Mouse (Mus musculus): ENCODE results near the gene Rab3il1. TPM values are rescaled to one million over a fixed set of nuclear protein-coding genes. Genes with fewer than 3 reads are reported as not detected.
"Not testable (repeated sequence)": the region's sequence is repeated elsewhere in the genome, so short reads cannot be mapped to it uniquely, and the experiment has no call there.

The Rab3il1 gene
- total and polyA plus RNA-seq, 2 experiments from 2014 or later, result 17.9 to 27.4 TPM

GRCm38 (mm10) chr19:9966096-9966867 lies 35.2 kb upstream of the Rab3il1 start:
- no peak overlapping the region for H3K4me3 ChIP-seq (ENCODE audit: low read depth, low read length)
- no peaks in the 10 kb centered on the region for H3K36me3 ChIP-seq (replicated peaks; ENCODE audit: control insufficient read depth, insufficient read depth, low read length)
- no peak overlapping the region for H3K9ac ChIP-seq (replicated peaks; ENCODE audit: low read depth, low read length)
- 43% methylated on average over 2 of the region's 2 CpGs for WGBS
- ATAC-seq (ENCODE audit: insufficient read depth, low read depth) (no peak), DNase-seq (ENCODE audit: low spot score) (no peak)
- H3K9me3 ChIP-seq (replicated peaks; ENCODE audit: control insufficient read depth, low read length), result no peaks in the 10 kb centered on the region
- H3K4me2 ChIP-seq (ENCODE audit: low read depth, low read length), result no peak overlapping the region
- no peaks in the 10 kb centered on the region for H3K4me1 ChIP-seq (ENCODE audit: control insufficient read depth, insufficient read depth)
- H3K27ac ChIP-seq (ENCODE audit: low read depth), result no peak overlapping the region
- TF ChIP-seq EP300 (IDR thresholded peaks at IDR 0.05; ENCODE audit: low read depth), result no peak
- TF ChIP-seq CTCF (IDR thresholded peaks at IDR 0.05; ENCODE audit: low read depth), result no peak
- H3K27me3 ChIP-seq (ENCODE audit: control insufficient read depth, insufficient read depth, low read length), result no peaks in the 10 kb centered on the region

- DNase-seq (ENCODE audit: low spot score) (no peak), ATAC-seq (ENCODE audit: insufficient read depth, low read depth) (no peak)
- no peak overlapping the region for H3K27ac ChIP-seq (ENCODE audit: low read depth)
- no peak overlapping the region for H3K4me3 ChIP-seq (ENCODE audit: low read depth, low read length)
- H3K4me1 ChIP-seq (ENCODE audit: control insufficient read depth, insufficient read depth), result no peaks in the 10 kb centered on the region
- no peak overlapping the region for H3K9ac ChIP-seq (replicated peaks; ENCODE audit: low read depth, low read length)
- no peaks in the 10 kb centered on the region for H3K9me3 ChIP-seq (replicated peaks; ENCODE audit: control insufficient read depth, low read length)
- TF ChIP-seq CTCF (IDR thresholded peaks at IDR 0.05; ENCODE audit: low read depth) (no peak), EP300 (IDR thresholded peaks at IDR 0.05; ENCODE audit: low read depth) (no peak)
- no peaks in the 10 kb centered on the region for H3K27me3 ChIP-seq (ENCODE audit: control insufficient read depth, insufficient read depth, low read length)
- H3K4me2 ChIP-seq (ENCODE audit: low read depth, low read length), result no peak overlapping the region
- H3K36me3 ChIP-seq (replicated peaks; ENCODE audit: control insufficient read depth, insufficient read depth, low read length), result no peaks in the 10 kb centered on the region
- WGBS, result 82% methylated on average over 9 of the region's 10 CpGs
Measured at GRCm38 (mm10) chr19:9968081-9968787, 33.2 kb upstream of the Rab3il1 start.

- H3K4me1 ChIP-seq (ENCODE audit: control insufficient read depth, insufficient read depth), result peaks cover 23% of the 10 kb centered on the region
- DNase-seq (ENCODE audit: low spot score); H3K9me3 ChIP-seq (replicated peaks; ENCODE audit: control insufficient read depth, low read length); H3K4me2 ChIP-seq (ENCODE audit: low read depth, low read length); H3K27me3 ChIP-seq (ENCODE audit: control insufficient read depth, insufficient read depth, low read length); H3K27ac ChIP-seq (ENCODE audit: low read depth); H3K4me3 ChIP-seq (ENCODE audit: low read depth, low read length); H3K9ac ChIP-seq (replicated peaks; ENCODE audit: low read depth, low read length); H3K36me3 ChIP-seq (replicated peaks; ENCODE audit: control insufficient read depth, insufficient read depth, low read length): not testable (repeated sequence)
- peak; percentile 62 for ATAC-seq (ENCODE audit: insufficient read depth, low read depth)
- WGBS, result 29% methylated on average over 2 of the region's 2 CpGs
Measured at GRCm38 (mm10) chr19:9974853-9975252, 26.6 kb upstream of the Rab3il1 start.

DNA sequence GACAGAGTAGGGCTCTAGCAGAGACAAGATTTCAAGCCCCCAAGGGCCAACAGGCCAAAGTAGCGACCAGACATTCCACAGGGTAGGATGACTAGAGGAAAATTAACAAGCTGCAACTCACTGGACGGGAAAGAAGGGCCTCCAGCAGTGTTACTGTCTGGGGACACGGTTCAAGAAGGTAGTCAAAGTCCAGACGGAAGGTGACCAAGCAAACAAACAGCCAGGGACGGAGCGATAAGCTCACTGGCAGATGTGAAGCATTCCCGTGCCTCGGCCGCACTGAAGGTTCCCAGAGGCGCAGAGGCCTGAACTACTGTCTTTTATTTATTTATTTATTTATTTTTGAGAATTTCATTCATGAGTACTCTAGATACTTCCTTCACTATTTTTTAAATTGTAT lies 24.4 kb upstream of the Rab3il1 start:
- no peak overlapping the region for H3K4me2 ChIP-seq (ENCODE audit: low read depth, low read length)
- no peak overlapping the region for H3K4me3 ChIP-seq (ENCODE audit: low read depth, low read length)
- H3K4me1 ChIP-seq (ENCODE audit: control insufficient read depth, insufficient read depth), result peaks cover 23% of the 10 kb centered on the region
- no peak overlapping the region for H3K9ac ChIP-seq (replicated peaks; ENCODE audit: low read depth, low read length)
- ATAC-seq (ENCODE audit: insufficient read depth, low read depth) (no peak), DNase-seq (ENCODE audit: low spot score) (no peak)
- 83% methylated on average over 10 of the region's 10 CpGs for WGBS
- no peak overlapping the region for H3K27ac ChIP-seq (ENCODE audit: low read depth)
- TF ChIP-seq EP300 (IDR thresholded peaks at IDR 0.05; ENCODE audit: low read depth) (no peak), CTCF (IDR thresholded peaks at IDR 0.05; ENCODE audit: low read depth) (no peak)
- H3K36me3 ChIP-seq (replicated peaks; ENCODE audit: control insufficient read depth, insufficient read depth, low read length), result no peaks in the 10 kb centered on the region
- no peaks in the 10 kb centered on the region for H3K9me3 ChIP-seq (replicated peaks; ENCODE audit: control insufficient read depth, low read length)
- H3K27me3 ChIP-seq (ENCODE audit: control insufficient read depth, insufficient read depth, low read length), result no peaks in the 10 kb centered on the region

GRCm38 (mm10) chr19:9978431-9978951 lies 23.0 kb upstream of the Rab3il1 start:
- H3K9me3 ChIP-seq (replicated peaks; ENCODE audit: control insufficient read depth, low read length), result no peaks in the 10 kb centered on the region
- 33% methylated on average over 5 of the region's 5 CpGs for WGBS
- peak; percentile 37 for ATAC-seq (ENCODE audit: insufficient read depth, low read depth)
- H3K4me2 ChIP-seq (ENCODE audit: low read depth, low read length), result no peak overlapping the region
- peak overlapping the region; percentile 86 for H3K27ac ChIP-seq (ENCODE audit: low read depth)
- H3K27me3 ChIP-seq (ENCODE audit: control insufficient read depth, insufficient read depth, low read length), result no peaks in the 10 kb centered on the region
- peaks cover 25% of the 10 kb centered on the region for H3K4me1 ChIP-seq (ENCODE audit: control insufficient read depth, insufficient read depth)
- TF ChIP-seq CTCF (IDR thresholded peaks at IDR 0.05; ENCODE audit: low read depth) (no peak), EP300 (IDR thresholded peaks at IDR 0.05; ENCODE audit: low read depth) (peak; percentile 70; the same call in 1 of the 2 replicates)
- H3K9ac ChIP-seq (replicated peaks; ENCODE audit: low read depth, low read length), result no peak overlapping the region
- peak; percentile 87 for DNase-seq (ENCODE audit: low spot score)
- H3K4me3 ChIP-seq (ENCODE audit: low read depth, low read length), result no peak overlapping the region
- no peaks in the 10 kb centered on the region for H3K36me3 ChIP-seq (replicated peaks; ENCODE audit: control insufficient read depth, insufficient read depth, low read length)

Data from heart, postnatal 0 days (tissue).